Mouse (Mus musculus) urinary bladder, postnatal 4 days (tissue): ENCODE data around the gene Tent4a.
"Not testable (repeated sequence)": the region's sequence is repeated elsewhere in the genome, so short reads cannot be mapped to it uniquely, and the experiment has no call there.

ENCODE experiments used
- DNase-seq, 2 experiments: peaks; one replicate each; pipeline ENCODE4 v3.0.0; 2021 to 2022; ENCODE audit warnings: low spot score in 2 of 2

The Tent4a gene

DNA sequence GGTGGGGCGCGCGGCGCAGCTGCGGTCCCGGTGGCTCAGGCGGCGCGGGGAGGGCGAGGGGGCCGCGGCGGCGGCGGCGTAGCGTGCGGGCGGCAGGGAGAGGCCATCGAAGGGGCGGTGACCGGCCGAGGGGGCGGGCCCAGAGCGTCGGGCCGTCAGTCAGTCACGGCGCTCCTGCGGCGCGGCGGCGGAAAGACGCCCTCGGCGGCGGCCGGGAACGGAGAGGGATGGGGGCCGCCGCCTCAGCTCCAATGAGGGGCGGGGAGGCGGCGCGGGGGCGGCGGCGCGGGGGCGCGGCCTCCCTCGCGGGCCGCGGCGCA lies at the start of gene Tent4a:
Gene Tent4a, minus strand, starts transcription at position 284 of the 320 bp plus-strand sequence.
- no peak for DNase-seq

DNA sequence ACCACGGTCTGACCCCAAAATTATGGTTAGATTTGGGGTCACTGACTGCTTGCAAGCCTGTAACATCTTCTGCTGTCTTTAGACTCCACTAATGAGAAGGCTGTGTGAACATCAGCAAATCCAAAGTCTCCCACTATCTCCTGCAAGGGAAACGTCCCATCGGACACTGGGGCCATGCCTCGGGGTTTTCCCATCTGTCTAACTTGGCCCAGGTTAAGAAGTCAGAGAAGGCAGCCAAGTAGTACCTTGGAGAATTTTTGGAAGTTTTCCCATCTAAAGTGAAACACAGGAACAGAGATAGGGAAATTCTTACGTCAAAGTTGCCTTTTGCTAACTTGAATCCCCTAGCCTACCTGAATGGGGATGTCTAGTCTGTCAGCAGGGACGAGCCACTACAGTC lies 49.2 kb upstream of the Tent4a start:
- DNase-seq = no peak

DNA sequence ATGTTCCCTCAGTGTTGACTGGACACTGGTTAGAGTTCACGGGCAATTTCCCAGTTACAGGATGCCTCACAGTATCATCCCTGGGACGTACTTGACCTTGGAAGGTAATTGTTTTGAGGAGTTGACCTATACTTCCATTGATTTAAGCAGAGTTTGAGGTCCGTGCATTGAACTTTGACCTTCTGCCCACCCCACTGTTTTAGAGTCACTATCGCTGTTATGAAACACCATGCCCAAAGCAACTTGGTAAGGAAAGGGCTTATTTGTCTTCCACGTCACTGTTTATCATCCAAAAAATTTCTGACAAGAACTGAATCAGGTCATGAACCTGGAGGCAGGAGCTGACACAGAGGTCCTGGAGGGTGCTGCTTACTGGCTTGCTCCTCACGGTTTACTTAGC lies 48.0 kb upstream of the Tent4a start:
- DNase-seq = no peak

DNA sequence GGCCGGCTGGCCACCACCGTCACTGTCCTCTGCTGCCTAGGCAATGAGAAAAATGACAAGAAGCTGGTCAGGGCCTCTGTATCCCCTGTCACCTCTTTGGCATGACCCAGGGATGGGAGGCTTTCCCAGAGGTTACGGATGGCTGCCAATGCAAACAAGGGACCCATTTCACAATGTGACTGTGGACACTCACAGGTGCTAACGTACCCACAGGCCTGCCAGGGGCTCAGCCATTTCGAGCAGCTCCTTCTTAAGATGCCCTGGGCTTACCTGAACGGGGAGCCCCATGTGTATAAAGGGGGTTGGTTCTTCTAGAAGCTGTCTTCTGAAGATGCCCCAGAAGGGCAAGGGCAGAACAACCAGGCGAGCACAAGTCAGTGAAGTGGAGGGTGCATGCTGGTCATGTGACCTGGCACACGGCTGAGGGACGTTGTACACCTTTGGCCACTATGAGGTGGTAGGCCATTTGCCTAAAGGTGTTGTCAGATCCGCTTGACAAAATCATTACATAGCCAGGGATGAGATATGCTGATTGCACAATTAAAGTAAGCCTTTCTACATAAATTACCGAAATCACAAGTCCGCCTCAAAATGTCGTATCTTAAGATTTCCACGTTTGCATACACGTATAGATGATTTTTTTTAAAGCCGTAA lies 42.9 kb upstream of the Tent4a start:
- no peak for DNase-seq

DNA sequence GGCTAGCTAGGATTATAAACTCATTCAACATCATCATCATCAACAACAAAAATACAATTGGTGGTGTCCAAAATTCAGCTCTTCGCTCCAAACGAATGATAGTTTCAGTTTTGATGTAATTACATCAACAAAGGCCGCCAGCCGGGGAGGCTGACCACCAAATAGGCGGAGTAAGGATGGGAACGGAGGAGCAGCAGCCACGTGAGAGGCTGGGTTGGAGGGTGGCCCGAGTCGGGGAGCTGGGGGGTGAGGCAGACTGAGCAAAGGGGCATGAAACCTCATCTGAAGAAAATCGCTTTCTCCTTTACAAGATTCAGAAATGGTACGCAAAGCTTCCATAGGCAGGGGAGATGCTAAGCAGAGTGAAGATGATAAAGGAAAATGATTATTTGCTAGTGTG lies 42.3 kb upstream of the Tent4a start:
- DNase-seq = no peak

DNA sequence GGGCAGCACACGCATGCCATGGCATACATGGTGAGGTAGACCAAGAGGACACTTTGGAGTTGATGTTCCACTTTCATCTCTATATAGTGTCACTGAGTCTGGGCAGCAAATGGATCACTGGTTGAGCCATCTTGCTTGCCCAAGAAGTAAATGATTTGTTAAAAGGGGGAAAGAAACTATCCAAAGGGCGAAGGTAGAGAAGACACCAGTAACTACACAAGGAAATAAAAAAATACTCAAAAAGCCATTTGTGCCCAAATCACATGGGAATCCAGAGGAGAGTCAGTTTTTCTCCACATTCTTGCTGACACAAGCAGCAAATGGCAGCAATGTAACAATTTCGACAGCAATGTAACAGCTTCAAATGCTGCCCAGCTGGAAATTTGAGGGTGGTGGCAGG lies 38.2 kb upstream of the Tent4a start:
- no peak for DNase-seq

DNA sequence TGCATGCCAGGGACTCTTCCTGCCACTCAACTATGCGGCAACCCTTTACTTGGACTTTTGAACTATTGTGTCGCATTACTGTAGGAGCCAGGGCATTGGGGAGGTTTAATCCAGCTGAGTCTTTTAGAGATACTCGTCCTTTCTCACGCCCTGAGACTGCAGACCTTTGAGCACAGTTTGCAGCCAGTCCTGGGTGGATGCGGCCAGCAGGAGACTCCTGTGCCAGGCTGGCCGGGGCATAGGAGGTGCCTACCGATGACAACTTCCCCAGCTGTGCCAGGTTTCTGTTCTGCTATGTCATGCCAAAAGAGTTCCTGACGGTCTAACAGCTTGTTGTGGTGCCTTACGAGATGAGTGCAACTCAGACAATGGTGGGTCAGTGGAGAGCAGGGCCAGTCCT lies 34.8 kb upstream of the Tent4a start:
- no peak for DNase-seq

DNA sequence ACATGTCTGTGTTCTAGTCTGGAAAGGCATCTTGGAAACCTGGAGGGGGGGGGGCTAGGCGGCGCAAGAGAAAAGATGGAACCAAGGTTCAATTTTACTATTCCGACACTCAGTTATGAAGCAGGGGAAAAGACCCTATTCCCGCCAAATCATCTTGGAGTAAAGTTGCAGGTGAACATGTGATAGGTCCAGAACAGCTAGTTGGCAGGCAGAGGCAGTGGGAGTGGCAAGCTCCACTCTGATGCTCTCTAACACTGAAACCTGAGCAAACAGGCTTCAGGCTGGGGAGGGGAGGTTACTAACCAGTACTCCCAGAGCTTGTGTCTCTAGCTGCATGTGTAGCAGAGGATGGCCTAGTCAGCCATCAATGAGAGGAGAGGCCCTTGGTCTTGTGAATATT lies 31.0 kb upstream of the Tent4a start:
- DNase-seq = not testable (repeated sequence)

DNA sequence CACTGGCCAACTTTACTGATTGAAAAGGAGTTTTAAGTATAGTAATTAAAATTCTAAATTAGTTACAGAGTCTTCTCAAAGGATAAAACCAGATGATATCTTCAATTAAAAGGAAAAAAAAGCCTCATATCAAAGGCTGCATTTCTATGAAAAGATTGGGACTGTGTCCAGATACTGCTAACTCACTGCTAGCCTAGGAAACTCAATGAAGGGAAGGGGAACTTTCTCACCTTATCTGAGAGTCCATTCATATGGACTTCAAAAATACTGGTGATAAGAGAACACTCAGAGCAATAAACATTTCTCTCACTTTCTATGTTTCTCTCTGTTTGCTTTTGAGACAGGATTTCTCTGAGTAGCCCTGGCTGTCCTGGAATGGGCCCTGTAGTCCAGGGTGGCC lies 30.2 kb upstream of the Tent4a start:
- DNase-seq = no peak

DNA sequence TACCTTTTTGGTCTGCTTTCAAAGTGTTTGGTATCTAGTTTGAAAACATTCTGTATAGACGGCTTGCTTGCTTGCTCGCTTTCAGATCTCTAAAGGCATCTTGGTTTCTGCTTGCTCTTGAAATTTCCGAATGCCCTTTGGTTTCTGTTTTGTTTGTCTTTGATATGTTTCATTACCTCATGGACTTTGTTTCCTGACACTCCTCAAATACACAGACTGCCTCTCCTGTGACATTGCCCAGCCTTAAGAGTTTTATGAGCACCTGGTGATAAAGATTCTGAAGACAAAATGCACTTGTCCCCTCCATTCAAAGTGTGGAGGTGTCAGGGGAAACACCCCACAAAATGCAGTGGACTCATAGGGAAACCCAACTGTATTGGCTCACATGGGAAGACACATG lies 29.5 kb upstream of the Tent4a start:
- no peak for DNase-seq

DNA sequence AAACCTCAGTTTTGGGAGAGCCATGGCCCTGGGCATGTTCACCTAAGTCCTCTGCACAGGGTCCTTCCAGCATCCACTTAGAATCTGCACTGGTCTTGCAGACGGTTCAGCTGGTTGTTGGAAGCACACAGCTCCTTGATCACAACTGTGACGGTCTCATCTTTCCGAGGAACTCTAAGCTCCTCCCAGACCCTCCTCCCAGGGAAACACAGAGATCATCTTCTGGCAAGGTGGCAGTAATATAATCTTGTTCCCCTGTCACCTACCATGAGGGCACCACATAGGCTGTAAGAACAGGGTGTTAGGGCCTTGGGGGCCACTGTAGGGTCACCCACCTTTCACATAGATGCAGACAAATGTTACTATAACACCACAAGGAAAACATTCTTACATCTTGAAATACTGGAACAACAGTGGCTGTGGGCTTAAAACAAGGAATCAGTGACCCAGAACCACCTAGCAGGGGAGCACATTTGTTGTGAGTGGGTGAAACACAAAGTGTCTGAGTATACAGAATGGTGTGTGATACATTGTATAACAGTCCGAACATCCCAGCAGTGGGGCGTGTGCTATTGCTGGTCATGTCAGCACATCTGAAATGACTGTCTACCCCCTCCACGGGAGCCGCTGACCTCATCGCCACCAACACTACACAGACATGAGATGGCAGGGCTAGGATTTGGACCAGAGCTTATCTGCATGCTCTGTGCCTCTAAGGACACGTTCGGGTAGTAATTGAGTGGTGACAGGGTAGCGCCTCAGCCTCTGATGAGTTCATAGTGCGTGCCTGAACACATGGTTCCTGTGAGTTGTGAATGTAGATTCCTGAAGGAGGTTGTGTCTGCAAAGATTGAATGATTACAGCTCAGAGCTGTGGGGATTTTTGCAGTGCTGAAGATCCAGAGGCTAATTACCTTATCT lies 28.5 kb upstream of the Tent4a start:
- no peak for DNase-seq

DNA sequence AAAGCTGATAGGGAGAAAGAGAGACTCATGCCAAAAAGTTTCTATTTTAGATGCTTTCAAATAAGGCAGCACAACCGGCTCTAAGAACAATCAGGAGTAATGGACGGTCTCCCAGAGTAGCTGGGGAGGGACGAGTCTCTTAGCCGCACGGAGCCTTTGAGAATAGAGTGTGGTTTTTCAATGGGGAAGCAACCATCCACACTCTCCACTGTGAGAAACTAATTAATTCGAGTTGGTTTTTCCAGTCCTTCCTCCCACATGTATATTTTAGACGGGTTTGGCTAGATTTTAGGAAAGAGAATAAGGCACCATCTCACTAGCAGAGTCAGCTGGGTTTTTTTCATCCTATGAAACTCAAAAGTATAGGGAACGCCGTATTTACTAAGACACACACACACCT lies 27.6 kb upstream of the Tent4a start:
- DNase-seq = no peak

DNA sequence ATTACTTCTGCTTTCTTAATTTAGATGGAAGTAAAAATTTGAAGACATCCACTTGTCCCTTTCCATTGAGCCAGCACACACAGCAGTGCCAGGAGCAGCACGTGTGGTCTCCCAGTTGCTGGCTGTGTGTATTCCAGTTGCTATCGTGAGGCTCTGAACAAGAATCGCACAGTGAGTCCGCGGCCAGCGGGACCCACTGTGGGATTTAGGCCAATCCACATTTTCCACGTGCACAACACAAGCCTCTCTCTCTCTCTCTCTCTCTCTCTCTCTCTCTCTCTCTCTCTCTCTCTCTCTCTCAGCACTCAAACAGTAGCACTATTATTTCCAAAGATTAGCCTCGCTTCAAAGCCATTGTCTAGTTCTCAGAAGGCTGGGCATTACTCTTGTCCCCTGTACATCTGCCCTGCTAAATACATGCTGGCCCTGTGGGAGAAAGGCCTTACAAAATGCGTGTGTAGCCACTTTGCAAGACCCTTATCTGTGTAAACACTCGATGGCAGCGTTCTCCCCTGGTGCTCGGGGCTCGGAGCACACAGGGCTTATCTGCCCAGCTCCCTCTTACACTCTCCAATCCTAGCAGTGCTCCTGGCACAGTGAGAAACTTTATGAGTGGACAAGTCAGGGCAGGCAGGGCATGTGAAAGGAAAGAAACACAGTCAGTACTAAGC lies 25.0 kb upstream of the Tent4a start:
- no peak for DNase-seq

DNA sequence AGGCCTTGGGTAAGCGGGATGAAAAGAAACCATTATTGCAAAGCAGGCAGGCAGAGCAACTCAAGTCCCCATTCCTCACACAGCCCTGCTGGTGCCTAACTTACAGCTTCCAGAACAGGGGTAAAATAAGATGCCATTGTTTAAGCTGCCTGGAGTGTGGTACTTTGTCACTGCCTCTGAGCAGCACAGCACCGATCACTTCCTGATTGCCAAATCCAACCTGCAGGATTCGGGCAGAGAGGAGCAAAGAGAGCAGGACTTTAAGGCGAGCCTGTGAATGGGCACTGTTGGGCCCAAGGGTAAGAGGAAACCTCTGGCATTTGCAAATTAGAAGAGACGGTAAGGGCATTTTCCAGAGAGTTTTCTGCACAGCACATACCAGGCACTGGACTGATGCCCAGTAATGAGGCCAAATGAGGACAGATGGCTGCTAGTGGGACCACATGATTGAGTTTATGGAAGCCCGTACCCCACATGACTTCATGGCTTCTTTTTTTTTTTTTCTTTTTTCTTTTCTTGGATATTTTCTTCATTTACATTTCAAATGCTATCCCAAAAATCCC lies 23.8 kb upstream of the Tent4a start:
- DNase-seq = no peak

DNA sequence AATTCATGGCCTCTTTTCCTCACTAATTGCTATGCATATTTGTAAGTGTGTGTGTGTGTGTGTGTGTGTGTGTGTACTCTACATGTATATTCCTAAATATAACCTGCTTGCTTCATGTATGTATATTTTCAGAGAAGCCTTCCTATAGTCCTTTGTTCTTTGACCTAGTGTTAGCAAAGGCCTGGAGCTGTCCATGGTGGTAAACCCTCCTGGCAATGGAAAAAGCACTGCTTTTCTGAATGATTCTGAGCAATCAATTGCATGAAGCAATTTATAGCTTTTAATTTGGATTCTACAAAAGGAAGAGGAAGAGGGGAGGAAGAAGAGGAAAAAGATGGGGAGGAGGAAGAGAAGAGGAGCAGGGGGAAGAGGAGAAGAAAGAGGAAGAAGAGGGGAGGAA lies 22.3 kb upstream of the Tent4a start:
- DNase-seq = no peak

DNA sequence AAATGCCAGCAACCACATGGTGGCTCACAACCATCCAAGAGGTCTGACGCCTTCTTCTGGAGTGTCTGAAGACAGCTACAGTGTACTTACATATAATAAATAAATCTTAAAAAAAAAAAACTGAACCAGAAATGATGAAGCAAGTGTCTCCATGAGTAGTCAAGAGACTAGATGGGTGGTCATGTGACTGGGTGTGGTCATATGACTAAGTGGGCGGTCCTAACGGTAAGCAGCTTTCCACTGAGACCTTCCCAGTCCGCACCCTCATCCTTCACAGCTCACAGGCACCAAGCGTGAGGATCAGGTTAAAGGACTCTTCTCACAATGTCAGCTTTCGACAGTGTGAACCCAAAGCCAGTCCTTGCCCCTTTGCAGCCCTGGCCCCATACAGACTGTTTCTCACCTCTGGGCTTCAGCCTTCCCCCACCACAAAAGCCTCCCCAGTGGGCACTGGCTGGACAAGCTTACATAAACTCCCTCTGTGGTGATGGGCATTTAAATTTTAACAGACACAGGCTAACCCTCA lies 21.6 kb upstream of the Tent4a start:
- no peak for DNase-seq

DNA sequence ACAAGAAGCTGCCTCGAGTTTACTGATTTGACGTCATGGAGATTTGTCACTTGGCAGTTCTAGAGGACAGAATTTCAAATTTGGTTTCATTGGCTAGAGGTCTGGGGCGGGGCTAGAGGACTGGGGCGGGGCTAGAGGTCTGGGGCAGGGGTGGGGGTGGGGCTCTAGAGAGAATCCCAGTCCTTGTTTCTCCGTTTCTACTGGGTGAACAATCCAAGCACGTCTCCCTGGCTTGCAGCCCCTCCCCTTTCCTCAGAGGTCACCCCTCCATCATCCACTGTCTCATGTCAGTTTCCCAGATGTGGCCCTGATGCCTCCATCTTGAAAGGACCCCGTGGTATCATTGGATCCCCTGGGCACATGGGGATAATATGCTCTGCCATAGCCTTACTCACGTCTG lies 20.6 kb upstream of the Tent4a start:
- no peak for DNase-seq

DNA sequence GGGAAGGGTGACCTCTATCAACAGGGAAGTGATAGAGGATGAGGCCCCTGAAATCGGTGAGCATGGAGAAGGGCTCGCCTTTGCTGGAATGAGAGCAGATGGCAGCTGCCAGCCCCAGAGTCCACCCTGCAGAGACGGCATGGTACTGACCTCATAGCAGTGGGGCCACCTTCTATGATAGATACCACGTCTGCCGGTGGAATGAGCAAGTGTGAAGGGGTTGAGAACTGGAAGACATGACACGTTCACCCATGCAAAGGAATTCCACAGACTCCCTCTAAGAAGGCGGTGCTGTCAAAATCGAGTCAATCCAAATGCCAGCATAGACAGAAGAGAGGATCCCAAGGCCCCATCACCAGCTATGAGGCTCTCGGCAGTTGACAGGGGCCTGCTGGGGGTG lies 19.8 kb upstream of the Tent4a start:
- no peak for DNase-seq

DNA sequence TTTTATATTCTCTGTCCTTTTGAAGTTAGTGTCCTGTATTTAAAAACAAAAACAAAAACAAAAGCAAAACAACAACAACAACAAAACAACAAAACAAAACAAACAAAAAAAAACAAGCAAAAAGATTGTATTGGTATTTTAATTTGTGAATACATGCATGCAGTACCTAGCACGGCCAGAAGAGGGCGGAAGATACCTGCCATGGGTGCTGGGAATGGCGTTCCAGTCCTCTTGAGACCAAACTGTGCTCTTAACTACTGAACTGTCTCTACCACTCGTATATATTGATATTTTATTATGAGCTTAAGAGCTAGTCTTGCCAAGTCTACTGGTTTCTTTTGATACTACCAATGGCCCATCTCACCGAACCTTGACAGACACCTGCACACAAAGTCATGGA lies 18.6 kb upstream of the Tent4a start:
- no peak for DNase-seq

DNA sequence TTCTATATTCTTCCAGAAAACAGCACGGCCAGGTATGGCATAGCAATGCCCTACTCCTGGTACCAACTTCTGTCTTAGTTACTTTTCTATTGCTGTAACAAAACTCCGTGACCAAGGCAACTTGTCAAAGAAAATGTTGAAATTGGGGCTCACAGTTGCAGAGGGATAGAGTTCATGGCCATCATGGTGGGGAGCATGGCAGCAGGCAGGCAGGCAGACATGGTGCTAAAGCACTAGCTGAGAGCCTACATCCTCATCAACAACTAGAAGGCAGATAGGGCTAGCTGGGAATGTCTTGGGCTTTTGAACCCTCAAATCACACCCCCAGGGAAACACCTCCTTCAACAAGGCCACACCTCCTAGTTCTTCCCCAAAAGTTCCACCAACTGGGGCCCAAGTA lies 16.4 kb upstream of the Tent4a start:
- DNase-seq = no peak

DNA sequence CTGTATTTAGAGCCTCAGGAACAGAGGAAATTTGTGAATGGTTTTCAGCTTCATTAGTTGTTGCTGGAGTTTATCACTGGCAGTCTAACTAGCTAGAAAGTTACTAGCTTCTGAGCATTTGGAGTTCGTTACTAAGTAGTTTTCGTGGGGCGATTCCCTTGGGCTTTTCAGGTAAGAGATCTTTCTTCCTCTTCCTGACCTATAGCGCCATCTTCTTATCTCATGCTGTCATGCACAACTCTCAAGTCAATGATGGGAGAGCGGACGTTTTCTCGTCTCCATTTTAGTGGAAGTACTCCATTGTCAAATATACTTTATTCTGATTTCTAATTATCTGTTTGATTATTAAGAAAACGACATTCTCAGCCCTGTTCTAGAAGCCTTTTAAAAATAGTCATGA lies 15.6 kb upstream of the Tent4a start:
- DNase-seq = no peak

DNA sequence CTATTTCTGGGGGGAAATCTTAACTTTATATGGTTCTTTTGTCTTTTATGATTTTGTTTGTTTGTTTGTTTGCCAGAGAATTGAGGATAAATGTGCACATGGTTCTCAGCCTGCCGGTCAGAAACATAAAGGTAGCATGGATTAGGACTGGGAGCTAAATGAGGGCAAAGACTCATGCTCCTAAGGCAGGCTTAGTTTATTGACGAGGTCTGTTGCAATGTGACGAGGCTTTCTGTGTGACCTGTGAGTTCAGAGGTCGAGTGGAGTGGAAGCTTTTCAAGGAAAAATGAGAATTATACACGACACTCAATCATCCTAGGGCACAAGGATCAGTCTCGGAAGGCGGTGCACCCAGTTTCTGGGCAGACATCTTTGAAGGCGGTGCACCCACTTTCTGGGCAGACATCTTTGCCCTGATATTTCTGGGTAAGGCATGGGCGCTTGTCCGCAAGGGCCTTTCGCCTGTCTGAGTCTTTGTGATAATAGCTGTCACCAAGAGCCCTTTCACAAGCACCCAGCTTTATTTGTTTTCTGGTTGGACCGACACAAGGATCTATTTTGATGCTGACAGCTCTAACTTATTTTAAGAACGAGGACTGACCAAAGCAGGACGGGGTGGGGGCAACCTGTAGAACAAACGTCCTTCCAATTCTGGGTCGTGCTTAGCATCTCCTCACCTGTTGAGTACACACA lies 13.2 kb upstream of the Tent4a start:
- no peak for DNase-seq
